Mouse (Mus musculus) cerebellum, adult 2 months (tissue): ENCODE measurements around the gene Pfkfb4. TPM values are rescaled to one million over a fixed set of nuclear protein-coding genes. Genes with fewer than 3 reads are reported as not detected.

ENCODE experiments used
- DNase-seq, 2 experiments: peaks; one replicate each; pipeline ENCODE4 v3.0.0; 2021
- H3K27ac ChIP-seq: fragments of 200-500 bp; 2 replicates; pipeline ENCODE4 v1.5.1; 2012; ENCODE audit warnings: low read length, control low read depth, inconsistent platforms; ENCODE audit not compliant: insufficient read depth
- H3K27me3 ChIP-seq: fragments of 200-500 bp; 2 replicates; pipeline ENCODE4 v1.6.1; 2012; ENCODE audit warnings: inconsistent platforms, mild to moderate bottlenecking, low read length, moderate library complexity; ENCODE audit not compliant: control insufficient read depth, insufficient read depth
- H3K4me1 ChIP-seq: fragments of 200-500 bp; 2 replicates; pipeline ENCODE4 v1.6.1; 2011; ENCODE audit warnings: low read length; ENCODE audit not compliant: control insufficient read depth, insufficient read depth
- H3K4me3 ChIP-seq: fragments of 200-500 bp; replicated peaks from 2 replicates; pipeline ENCODE3; 2011; ENCODE audit warnings: mild to moderate bottlenecking, low read depth, low read length, control low read depth; ENCODE audit not compliant: insufficient read depth
- CTCF ChIP-seq: fragments of 200-500 bp; IDR thresholded peaks from 2 replicates; pipeline ENCODE4 v1.5.1; 2011; ENCODE audit warnings: low read depth, mild to moderate bottlenecking, control low read depth, low read length, moderate library complexity, borderline replicate concordance; ENCODE audit not compliant: insufficient read depth
- POLR2A ChIP-seq: fragments of 200-500 bp; IDR thresholded peaks from 2 replicates; pipeline ENCODE4 v1.6.1; 2011; ENCODE audit warnings: low read length, control low read depth, borderline replicate concordance; ENCODE audit not compliant: insufficient read depth
- WGBS: fragments of 180-500 bp; shearing (Covaris S2); methylation state at CpG from one replicate; pipeline ENCODE4 v1.1.7; 2018; 5-methylcytosine and 5-hydroxymethylcytosine counted together
- polyA plus RNA-seq: library from polyadenylated mRNA; depleted of rRNA; stranded (reverse); fragments of >200 nt; gene quantifications from 2 replicates; pipeline ENCODE4 v1.2.3, GENCODE M21; 2012

The Pfkfb4 gene
- polyA plus RNA-seq, 1 experiment = 17.5 TPM

GRCm38 (mm10) chr9:108998287-108999166, 6.9 kb downstream of the Pfkfb4 start:
- Histone ChIP-seq H3K27ac (no peak overlapping the region), H3K4me3 (no peak overlapping the region), H3K27me3 (no peaks in the 10 kb centered on the region), H3K4me1 (peaks cover 6% of the 10 kb centered on the region; the same call in 1 of the 2 replicates)
- 58% methylated on average over 19 of the region's 19 CpGs for whole genome bisulfite sequencing
- no peak for DNase-seq
- TF ChIP-seq CTCF (no peak), POLR2A (no peak)

DNA sequence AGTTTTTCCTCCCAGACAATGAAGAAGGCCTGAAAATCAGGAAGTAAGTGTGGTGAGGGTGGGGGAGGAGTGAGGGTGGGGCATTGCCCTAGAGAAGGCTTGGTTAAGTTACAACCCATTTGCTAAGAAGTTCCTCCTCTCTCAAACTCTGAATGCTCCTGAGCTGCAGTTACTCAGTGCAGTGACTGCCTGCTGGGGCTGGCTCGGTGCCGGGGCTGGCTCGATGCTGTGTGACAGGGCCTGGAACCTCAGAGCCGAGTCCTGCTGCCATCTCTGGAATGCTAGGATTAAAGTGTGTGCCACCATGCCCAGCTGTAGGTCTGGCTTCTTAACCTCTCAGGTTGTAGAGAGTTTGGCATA, 7.6 kb downstream of the Pfkfb4 start:
- peak in 1 of 2 experiments; percentile 49 for DNase-seq
- 1% methylated on average over 4 of the region's 4 CpGs for WGBS

GRCm38 (mm10) chr9:109000726-109001125, 9.1 kb downstream of the Pfkfb4 start:
- H3K27me3 ChIP-seq = no peaks in the 10 kb centered on the region
- peaks cover 6% of the 10 kb centered on the region; the same call in 1 of the 2 replicates for H3K4me1 ChIP-seq
- H3K27ac ChIP-seq = no peak overlapping the region
- whole genome bisulfite sequencing = 6% methylated on average over 3 of the region's 3 CpGs
- H3K4me3 ChIP-seq = no peak overlapping the region
- DNase-seq = peak; percentile 65 to 67
- TF ChIP-seq POLR2A (no peak), CTCF (peak; percentile 94)

More for the DNA sequence above, 7.6 kb downstream of the Pfkfb4 start:
- Histone ChIP-seq H3K27me3 (no peaks in the 10 kb centered on the region), H3K4me1 (peaks cover 6% of the 10 kb centered on the region; the same call in 1 of the 2 replicates), H3K4me3 (no peak overlapping the region), H3K27ac (no peak overlapping the region)
- no peak for TF ChIP-seq CTCF
- no peak for TF ChIP-seq POLR2A

- peaks cover 6% of the 10 kb centered on the region; the same call in 1 of the 2 replicates for H3K4me1 ChIP-seq
- WGBS = 55% methylated on average over 2 of the region's 2 CpGs
- peak; percentile 73 for TF ChIP-seq CTCF
- no peak for TF ChIP-seq POLR2A
- H3K27me3 ChIP-seq = no peaks in the 10 kb centered on the region
- peak in 1 of 2 experiments; percentile 44 for DNase-seq
- H3K4me3 ChIP-seq = no peak overlapping the region
- H3K27ac ChIP-seq = no peak overlapping the region
Observed at GRCm38 (mm10) chr9:109003201-109003600, 11.6 kb downstream of the Pfkfb4 start.

DNA sequence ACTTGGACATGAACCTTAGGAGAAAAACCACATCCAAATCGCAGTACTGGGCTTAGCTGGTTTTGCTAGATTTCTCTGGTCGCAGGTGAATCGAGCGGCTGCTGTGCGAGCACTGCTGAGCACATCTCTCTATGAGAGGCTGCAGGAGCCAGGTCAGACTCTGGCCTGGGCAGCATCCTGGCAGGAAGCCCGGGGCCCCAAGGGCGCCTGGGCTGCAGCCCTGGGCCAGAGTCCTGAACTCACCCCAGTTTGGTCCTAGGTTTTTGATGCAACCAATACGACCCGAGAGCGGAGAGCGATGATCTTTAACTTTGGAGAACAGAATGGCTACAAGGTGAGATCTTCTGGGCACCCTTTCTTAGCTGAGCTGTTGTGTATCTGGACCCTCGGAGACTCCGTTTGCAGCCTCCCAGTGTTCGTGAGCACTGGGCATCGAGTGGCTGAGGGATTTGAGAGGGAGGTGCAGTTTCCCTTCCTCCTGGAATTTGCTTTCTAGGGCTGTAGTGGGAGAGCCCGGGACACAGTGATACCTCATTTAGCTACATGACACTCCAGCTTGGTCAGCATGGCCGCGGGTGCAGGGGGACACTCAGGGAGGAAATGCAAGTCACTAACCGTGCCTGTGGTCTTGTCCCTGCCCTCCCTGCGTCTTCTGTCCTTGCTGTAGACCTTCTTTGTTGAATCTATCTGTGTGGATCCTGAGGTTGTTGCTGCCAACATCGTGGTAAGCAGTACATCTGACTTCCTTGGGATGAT, 15.6 kb downstream of the Pfkfb4 start:
- H3K4me1 ChIP-seq = no peaks in the 10 kb centered on the region
- H3K27ac ChIP-seq = no peak overlapping the region
- no peak overlapping the region for H3K4me3 ChIP-seq
- no peak for DNase-seq
- H3K27me3 ChIP-seq = no peaks in the 10 kb centered on the region
- 77% methylated on average over 21 of the region's 21 CpGs for WGBS
- TF ChIP-seq CTCF (no peak), POLR2A (no peak)

DNA sequence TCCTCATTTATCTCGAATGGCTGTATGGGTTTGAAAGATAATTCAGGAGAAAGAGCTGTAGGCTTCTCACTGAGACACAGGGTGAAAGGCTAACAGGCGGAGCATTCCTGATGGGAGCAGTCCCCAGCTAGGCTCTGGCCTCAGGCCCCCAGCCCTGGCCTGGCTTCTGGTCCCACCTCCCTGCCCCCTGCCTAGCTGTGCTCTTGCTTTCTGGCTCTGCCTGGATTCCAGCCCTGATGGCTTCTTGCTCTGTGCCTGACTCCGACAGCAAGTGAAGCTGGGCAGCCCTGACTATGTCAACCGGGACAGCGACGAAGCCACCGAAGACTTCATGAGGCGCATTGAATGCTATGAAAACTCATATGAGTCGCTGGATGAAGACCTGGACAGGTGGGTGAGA, 16.5 kb downstream of the Pfkfb4 start:
- H3K4me3 ChIP-seq = no peak overlapping the region
- DNase-seq = no peak
- 75% methylated on average over 9 of the region's 9 CpGs for WGBS
- no peaks in the 10 kb centered on the region for H3K27me3 ChIP-seq
- TF ChIP-seq POLR2A (no peak), CTCF (no peak)
- no peak overlapping the region for H3K27ac ChIP-seq
- no peaks in the 10 kb centered on the region for H3K4me1 ChIP-seq

GRCm38 (mm10) chr9:109008994-109009635, 17.5 kb downstream of the Pfkfb4 start:
- H3K27ac ChIP-seq = no peak overlapping the region
- no peak for DNase-seq
- H3K4me1 ChIP-seq = no peaks in the 10 kb centered on the region
- H3K27me3 ChIP-seq = no peaks in the 10 kb centered on the region
- WGBS = 69% methylated on average over 10 of the region's 10 CpGs
- H3K4me3 ChIP-seq = no peak overlapping the region
- TF ChIP-seq CTCF (no peak), POLR2A (no peak)
